Mouse (Mus musculus) kidney, postnatal 4 days (tissue): Measurements from ENCODE around the gene Desi1.
"Not testable (repeated sequence)": the region's sequence is repeated elsewhere in the genome, so short reads cannot be mapped to it uniquely, and the experiment has no call there.

Source experiments
- DNase-seq, 2 experiments: peaks; one replicate each; pipeline ENCODE4 v3.0.0; 2021; ENCODE audit warnings: mixed read lengths in 2 of 2

Desi1 gene

GRCm38 (mm10) chr15:82017461-82017860 is 16.2 kb downstream of the Desi1 start:
- no peak for DNase-seq

DNA sequence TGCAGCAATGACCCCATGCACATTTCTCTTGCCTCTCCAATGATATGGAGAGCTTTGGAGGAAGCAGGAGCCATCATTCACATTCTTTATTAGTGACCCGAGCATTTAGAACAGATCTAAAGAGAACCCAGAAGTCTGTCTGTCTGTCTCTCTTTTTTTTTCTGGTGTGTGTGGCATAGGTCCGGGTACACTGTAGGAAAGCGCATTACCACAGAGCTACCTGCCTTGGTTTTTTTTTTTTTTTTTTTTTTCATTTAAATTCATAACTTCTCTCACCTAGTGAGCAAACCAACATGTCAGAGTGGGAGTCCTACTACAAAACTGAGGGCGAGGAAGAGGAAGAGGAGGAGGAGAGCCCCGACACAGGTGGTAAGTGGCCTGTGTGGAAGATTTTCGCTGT is 16.8 kb downstream of the Desi1 start:
- DNase-seq = no peak

- DNase-seq = peak; percentile 100
Measured at GRCm38 (mm10) chr15:82016101-82016808, 17.4 kb downstream of the Desi1 start.

- DNase-seq = peak; percentile 48 to 64
Measured at GRCm38 (mm10) chr15:82015392-82016100, 18.1 kb downstream of the Desi1 start.

- no peak for DNase-seq
Measured at GRCm38 (mm10) chr15:82014745-82015391, 18.8 kb downstream of the Desi1 start.

GRCm38 (mm10) chr15:82011947-82012346 is 21.7 kb downstream of the Desi1 start:
- DNase-seq = no peak

- DNase-seq = no peak
Measured at GRCm38 (mm10) chr15:82004257-82004656, 29.4 kb downstream of the Desi1 start.

- no peak for DNase-seq
Measured at GRCm38 (mm10) chr15:81993992-81994391, 39.7 kb downstream of the Desi1 start.

DNA sequence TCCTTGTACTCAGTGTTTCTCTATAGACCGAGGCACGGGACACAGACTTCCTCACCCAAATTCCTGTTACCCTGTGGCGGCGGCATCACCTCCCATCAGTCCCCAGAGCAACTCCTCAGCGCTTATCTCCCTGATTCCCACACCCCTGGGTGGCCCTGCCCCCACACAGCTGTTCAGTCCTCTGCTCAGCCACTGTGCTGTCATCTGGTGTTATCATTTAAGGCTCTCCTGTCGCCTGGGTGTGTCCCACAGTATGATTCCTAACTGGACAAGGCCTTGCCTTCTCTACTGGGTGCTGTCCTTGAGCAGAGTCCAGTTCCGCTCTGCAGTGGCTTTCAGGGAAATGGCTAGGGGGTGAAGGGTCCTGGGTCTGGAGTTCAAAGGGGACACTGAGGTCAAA is 43.1 kb downstream of the Desi1 start:
- no peak for DNase-seq

DNA sequence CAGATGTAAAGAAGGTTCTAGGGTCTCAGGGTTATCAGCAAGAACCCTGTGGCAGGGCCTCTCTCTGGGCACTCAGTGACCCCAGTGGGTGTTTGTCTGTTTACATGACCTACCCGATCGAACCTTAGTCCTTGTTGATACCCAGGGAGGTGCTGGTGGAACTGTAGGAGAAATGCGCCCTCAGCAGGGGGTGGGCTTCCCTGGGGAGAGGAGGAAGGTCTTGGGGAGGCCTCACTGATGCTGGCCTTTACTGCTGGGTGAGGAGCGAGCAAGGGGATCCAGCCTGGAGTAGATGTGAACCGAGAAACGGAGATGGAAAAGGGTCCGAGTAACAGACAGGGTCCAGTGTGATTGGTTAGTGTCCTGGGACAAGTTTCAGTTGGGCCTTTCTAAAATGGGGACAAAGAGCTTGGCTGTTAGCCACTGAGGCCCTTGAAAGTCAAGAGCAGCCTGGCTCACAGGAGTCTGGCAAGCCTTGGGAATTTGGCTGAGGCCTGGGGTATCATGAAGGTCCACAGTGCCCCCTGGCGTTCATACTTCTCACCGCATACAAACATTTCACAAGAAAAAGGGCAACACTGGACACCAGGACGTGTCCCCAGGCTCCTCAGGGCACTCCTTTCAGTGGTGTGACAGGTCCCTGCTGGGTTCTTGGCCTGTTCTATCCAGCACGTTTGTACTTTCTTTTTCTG is 44.1 kb downstream of the Desi1 start:
- DNase-seq = peak; percentile 92 to 93

DNA sequence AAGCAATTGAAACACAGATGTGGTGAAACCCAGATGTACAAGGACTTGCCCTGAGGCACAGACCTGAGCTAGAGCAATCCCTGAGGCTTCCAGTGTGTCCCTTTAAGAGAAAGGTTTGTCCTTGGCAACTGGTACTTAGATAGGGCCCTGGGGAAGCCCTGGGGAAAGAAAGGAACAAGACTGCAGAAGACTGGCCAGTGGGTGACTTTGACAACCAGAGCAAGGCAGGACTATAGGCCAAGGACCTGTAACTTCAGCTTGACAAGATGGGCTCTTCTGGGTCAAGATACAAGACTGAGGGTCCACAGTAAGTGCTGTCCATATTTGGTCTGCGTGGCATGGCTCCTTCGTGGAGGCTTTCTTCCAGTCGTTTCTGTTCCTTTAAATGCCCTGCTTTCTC is 46.0 kb downstream of the Desi1 start, which contains the start of gene Xrcc6:
TSS of gene Xrcc6 (plus strand) at position 190 of the 400 bp plus-strand sequence.
- no peak for DNase-seq

DNA sequence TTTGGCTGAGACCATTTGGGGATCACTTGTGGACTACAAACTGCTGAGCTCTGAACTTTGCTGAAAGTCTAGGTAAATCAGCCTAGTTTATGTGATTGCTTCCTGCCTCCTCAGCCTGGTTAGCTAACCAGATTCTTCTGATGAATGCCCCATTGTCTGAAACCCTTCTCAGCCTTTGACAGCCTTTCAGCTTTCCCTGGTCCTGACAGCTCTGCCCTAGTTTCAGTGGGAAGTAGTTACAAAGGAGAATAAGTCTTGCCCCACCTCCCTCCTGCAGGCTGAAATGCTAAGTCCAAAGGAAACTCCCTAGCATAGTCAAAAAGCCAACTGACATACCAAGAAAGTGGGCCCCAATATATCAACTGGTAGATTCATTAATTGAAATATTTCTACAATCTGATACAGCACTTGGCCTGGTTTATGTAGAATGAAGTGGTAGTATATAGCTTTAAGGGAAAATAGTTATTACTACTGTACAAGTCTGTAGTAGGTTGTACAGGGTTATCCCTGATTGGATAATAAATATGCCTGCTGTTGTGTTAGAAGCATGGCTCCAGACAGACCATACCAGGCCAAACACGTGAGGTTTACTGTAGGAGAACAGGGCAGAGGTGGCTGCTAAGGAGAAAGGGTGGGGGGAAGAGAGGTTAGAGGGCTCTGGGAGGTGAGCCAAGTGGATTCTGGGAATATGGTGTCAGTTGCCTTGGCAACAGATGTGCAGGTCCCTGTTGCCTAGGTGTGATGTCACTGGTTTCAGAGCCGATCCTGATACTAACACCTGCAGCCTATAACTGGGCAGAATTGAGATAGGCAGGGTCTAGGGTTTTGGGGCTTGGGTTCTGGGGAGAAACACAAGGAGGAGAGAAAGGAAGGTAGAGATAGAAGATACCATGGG is 48.1 kb downstream of the Desi1 start:
- DNase-seq = no peak

- no peak for DNase-seq
Measured at GRCm38 (mm10) chr15:81982173-81982572, 51.5 kb downstream of the Desi1 start.

GRCm38 (mm10) chr15:81980321-81980720 is 53.3 kb downstream of the Desi1 start, which contains the start of gene 1700029P11Rik:
TSS of gene 1700029P11Rik (plus strand) at chr15:81980540.
- no peak for DNase-seq

DNA sequence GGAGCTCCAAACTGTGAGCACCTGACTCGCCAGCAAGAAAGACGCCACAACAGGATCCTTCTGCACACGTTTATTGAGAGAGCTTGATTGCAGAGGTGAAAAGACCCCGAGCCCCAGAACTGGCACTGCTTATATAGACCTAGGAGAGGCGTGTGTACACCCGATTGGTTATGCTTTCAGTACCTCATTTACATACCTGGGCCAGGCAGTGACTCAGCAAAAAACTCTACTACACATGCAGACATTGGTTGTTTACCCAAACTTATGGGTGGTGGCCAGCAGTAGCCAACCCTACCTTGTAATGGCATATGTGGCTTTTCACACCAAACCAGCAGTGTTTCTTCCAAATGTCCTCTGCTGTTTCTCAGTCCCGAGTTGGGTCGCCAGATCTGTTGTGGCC is 58.5 kb downstream of the Desi1 start:
- DNase-seq = not testable (repeated sequence)

DNA sequence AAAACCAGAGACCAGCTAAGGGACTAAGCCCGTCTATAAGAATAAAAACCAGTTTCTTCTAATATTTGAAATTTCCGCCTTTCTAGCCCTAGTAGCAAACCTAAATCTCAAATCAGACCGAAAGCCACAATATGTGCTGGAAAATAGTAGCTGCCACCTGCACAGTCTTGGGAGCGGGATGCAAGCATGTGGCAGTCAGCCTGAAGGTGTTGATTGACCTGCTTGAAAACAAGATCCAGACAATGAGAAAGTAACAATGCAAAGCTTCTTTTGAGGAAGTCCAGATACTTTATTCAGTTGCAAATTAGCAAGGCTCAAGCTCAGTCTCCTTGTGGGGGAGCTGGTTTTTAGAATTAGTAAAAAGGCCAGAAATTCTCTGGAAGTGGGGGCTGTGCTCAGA is 63.2 kb downstream of the Desi1 start:
- DNase-seq = not testable (repeated sequence)

- DNase-seq = not testable (repeated sequence)
Measured at GRCm38 (mm10) chr15:81969635-81970034, 64.0 kb downstream of the Desi1 start.

DNA sequence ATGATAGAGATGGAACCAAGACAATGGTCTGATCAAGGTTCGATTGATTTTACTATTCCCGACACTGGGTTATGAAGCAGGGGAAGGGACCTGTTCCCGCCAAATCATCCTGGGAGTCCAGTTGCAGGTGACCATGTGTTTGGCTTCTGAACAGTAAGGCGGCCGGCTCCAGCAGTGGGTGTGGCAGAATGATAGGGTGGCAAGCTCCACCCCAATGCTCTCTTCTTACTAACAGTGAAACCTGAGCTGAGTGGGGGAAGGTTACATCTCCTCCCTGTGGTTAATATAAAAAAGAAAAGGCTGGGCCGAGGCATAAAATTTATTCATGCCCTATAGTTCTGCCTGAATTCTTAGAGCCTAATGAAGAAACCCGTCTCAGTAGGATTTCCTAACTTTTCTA is 64.5 kb downstream of the Desi1 start:
- DNase-seq = peak; percentile 35 to 48

DNA sequence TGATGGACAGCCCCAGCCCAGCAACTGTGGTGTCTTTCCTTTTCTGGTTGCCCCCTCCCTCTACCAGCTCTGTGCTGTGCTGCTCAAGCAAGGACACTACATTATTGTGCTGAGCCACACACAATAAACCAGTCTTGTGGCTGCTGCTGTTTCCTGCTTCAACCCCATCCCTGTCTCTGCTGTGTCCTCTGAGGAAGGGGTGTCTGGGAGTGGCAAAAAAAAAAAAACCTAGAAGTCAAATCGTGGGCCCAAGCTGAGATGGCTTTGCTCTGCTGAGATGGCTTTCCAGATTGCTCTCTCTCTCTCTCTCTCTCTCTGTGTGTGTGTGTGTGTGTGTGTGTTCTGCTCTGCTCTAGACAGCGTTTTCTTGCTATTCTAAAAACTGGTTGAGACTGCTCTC is 65.2 kb downstream of the Desi1 start:
- DNase-seq = no peak

GRCm38 (mm10) chr15:81967821-81968220 is 65.8 kb downstream of the Desi1 start:
- no peak for DNase-seq

- no peak for DNase-seq
Measured at GRCm38 (mm10) chr15:81966062-81966829, 67.4 kb downstream of the Desi1 start.
